Mouse (Mus musculus): ENCODE measurements at regions not wholly inside any gene's neighbourhood (a gene's known extent, or its start where the extent isn't known, plus 50 kb on each side); places are given as distances from the start of the nearest gene placed in this dataset.

DNA sequence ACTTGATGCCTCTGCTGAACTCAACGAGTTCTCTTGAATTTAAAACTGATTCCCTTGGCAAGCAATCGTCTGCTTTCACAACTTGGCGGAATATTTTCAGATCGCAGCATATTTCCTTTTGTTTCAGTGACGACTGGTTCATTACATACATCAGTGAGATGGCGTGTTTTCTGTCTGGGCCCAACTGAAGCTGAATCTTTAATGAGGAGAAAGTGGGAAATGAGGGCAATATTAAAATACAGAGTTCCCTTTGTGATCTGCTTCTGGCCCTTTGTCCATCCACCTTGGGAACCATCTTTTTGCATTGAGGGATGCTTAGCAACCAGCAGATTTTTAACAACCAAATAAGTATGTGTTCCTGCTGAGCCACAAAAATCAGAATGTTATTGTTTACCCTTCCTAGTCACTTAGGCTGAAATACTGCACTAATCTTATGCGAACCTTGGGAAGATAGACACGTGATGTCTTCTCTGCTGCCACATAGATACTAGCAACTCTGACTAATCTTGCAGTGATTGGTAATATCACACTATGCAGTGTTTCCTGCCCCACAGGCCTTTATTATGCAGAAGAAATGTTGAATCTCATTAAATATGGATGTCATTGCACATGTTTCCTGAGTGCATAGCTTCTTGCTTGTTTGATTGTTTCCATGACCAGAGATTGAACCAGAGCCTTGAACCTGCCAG is 267.8 kb upstream of the Atp2b1 start:
- Histone ChIP-seq H3K9ac (replicated peaks) (no peak overlapping the region), H3K4me1 (no peaks in the 10 kb centered on the region; the same call in 1 of the 2 replicates), H3K4me2 (no peak overlapping the region), H3K27ac (replicated peaks) (no peak overlapping the region), H3K4me3 (replicated peaks) (no peak overlapping the region), H3K27me3 (replicated peaks) (no peaks in the 10 kb centered on the region), H3K9me3 (replicated peaks) (no peaks in the 10 kb centered on the region), H3K36me3 (no peaks in the 10 kb centered on the region)
- 65% methylated on average over 8 of the region's 8 CpGs for WGBS
- ATAC-seq (ENCODE audit: low FRiP score), result peak; percentile 53; the same call in 1 of the 2 replicates

DNA sequence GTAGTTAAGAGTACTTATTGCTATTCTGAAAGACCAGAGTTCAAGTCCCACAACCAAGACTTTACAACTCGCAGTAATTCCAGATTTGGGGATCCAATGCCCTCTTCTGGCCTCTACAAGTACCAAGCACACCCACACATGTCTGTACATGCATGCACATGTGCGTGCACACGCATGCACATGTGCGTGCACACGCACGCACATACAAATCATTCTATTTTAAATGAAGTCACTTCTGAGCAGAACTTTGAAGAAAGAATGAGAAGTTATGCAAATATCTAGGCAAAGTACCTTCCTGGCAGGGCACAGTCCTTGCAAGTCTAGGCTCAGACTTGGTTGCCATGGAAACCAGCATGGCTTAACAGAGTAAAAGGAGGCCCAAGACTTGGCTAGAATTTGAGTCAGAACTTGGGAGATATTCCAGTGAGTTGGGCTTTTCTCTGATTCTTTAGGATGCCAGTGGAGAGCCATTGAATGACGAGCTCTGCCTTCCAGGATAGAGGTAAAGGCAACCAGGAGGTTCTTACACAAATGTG is 265.4 kb upstream of the Atp2b1 start:
- no peak for ATAC-seq (ENCODE audit: low FRiP score)
- no peaks in the 10 kb centered on the region for H3K9me3 ChIP-seq (replicated peaks)
- no peak overlapping the region for H3K4me3 ChIP-seq (replicated peaks)
- no peak overlapping the region for H3K27ac ChIP-seq (replicated peaks)
- no peak overlapping the region for H3K4me2 ChIP-seq
- 91% methylated on average over 7 of the region's 7 CpGs for WGBS
- no peak overlapping the region for H3K9ac ChIP-seq (replicated peaks)
- no peaks in the 10 kb centered on the region for H3K36me3 ChIP-seq
- H3K27me3 ChIP-seq (replicated peaks), result no peaks in the 10 kb centered on the region
- H3K4me1 ChIP-seq, result no peaks in the 10 kb centered on the region; the same call in 1 of the 2 replicates

DNA sequence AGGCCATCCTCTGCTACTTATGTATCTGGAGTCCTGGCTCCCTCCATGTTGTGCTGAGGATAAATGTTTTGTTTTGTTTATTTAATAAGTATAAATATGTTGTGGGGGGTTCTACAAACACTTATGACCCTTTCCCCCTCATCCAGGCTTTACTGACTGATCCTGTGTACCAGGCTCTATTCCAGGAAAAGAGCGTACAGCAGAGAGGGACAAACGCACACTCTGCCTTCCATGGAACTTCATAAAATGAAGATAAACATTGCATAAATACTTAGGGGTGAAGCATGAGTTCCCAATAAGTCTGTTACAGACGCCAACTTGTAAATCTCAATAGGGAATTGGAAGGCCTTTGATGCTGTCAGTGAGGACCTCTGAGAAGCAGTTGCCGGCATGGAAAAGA is 263.7 kb upstream of the Atp2b1 start:
- no peak overlapping the region for H3K27ac ChIP-seq (replicated peaks)
- H3K9me3 ChIP-seq (replicated peaks), result no peaks in the 10 kb centered on the region
- no peaks in the 10 kb centered on the region for H3K27me3 ChIP-seq (replicated peaks)
- no peak overlapping the region for H3K9ac ChIP-seq (replicated peaks)
- H3K4me2 ChIP-seq, result no peak overlapping the region
- H3K4me3 ChIP-seq (replicated peaks), result no peak overlapping the region
- no peak for ATAC-seq (ENCODE audit: low FRiP score)
- WGBS, result 90% methylated on average over 4 of the region's 4 CpGs
- H3K4me1 ChIP-seq, result no peaks in the 10 kb centered on the region; the same call in 1 of the 2 replicates
- no peaks in the 10 kb centered on the region for H3K36me3 ChIP-seq

DNA sequence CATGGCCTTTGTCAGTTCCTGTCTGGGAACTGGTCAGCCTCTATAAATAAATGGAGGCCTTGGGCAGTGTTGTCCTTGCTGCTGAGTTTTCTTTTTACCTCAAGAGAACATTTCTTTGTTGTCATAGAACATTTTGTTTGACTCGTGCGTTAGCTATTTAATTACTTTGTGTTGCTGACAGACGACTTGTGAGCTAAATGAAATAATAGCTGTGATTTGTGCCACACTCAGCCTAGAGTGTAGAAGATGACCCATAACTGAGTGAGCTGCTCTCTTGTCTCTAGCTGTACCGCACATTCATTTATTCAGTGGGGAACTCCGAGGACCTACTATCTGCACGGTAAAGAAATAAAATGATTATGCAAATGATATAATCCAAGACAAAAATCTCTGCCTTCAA is 263.1 kb upstream of the Atp2b1 start:
- WGBS, result 81% methylated on average over 6 of the region's 6 CpGs
- Histone ChIP-seq H3K27ac (replicated peaks) (no peak overlapping the region), H3K27me3 (replicated peaks) (no peaks in the 10 kb centered on the region), H3K4me3 (replicated peaks) (no peak overlapping the region), H3K36me3 (no peaks in the 10 kb centered on the region), H3K4me2 (no peak overlapping the region), H3K4me1 (no peaks in the 10 kb centered on the region; the same call in 1 of the 2 replicates), H3K9me3 (replicated peaks) (no peaks in the 10 kb centered on the region), H3K9ac (replicated peaks) (no peak overlapping the region)
- ATAC-seq (ENCODE audit: low FRiP score), result no peak

DNA sequence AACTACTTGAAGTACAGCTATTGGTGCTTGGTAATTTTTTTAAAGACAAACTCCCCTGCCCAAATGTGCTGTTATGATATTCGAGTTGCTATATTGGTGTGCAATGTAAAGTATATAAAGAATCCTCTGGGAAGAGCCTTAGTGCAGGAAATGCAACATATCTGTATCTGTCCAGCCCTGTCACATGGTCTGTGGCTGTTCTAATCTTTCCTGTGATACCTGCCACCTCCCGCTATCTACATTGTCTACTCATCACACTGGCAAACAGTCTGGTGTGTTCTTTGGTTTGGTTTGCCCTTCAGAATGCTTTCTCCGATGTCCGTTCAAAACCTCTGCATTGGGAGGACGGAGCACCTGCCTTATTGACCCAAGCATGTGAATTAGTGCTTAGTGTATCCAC is 262.6 kb upstream of the Atp2b1 start:
- no peaks in the 10 kb centered on the region for H3K27me3 ChIP-seq (replicated peaks)
- 91% methylated on average over 5 of the region's 5 CpGs for WGBS
- ATAC-seq (ENCODE audit: low FRiP score), result no peak

DNA sequence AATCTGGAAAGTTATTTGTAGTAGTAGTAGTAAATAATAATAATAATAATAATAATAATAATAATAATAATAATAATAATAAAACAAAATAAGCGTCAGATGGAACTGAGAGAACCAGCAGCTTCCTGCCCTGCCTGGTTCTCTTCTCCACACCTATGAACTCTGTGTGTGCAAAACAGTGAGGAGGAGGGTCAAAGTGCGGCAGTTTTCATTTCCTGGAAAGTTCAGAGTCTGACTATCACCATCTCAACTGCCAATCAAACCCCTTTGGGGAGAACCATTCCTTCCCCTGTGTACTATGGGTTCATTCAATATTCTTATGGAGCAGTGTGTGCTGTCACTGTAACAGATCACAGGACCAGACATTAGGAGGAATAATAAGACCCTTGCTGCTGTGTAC is 262.1 kb upstream of the Atp2b1 start:
- WGBS, result 93% methylated on average over 2 of the region's 2 CpGs
- no peak overlapping the region for H3K9ac ChIP-seq (replicated peaks)
- no peaks in the 10 kb centered on the region for H3K9me3 ChIP-seq (replicated peaks)
- no peaks in the 10 kb centered on the region for H3K36me3 ChIP-seq
- no peak overlapping the region for H3K4me3 ChIP-seq (replicated peaks)
- no peak overlapping the region for H3K27ac ChIP-seq (replicated peaks)
- H3K27me3 ChIP-seq (replicated peaks), result no peaks in the 10 kb centered on the region
- no peaks in the 10 kb centered on the region for H3K4me1 ChIP-seq
- ATAC-seq (ENCODE audit: low FRiP score), result no peak
- no peak overlapping the region for H3K4me2 ChIP-seq

More for the DNA sequence above, 262.6 kb upstream of the Atp2b1 start:
- Histone ChIP-seq H3K4me2 (no peak overlapping the region), H3K9me3 (replicated peaks) (no peaks in the 10 kb centered on the region), H3K9ac (replicated peaks) (no peak overlapping the region), H3K4me3 (replicated peaks) (no peak overlapping the region), H3K36me3 (no peaks in the 10 kb centered on the region), H3K4me1 (no peaks in the 10 kb centered on the region), H3K27ac (replicated peaks) (no peak overlapping the region)

DNA sequence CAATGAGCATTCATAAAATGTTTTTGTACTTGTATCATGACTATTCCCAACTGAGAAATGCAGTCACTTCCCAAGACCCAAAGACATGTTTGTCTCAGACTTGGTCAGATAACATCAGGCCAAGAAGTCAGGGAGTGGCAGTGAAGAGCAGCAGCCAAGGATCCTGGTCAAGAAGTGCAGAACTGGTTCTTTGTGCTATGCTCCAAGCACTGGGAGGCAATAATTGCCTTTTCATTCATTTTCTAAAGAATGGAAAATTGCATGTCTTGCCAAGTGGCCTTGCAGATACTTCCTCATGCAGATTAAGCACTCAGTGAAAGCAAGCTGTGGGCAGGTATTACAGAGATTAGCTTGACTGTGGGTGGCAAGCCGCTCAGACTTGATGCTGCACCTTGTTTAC is 253.5 kb upstream of the Atp2b1 start:
- Histone ChIP-seq H3K9me3 (replicated peaks) (no peaks in the 10 kb centered on the region), H3K36me3 (no peaks in the 10 kb centered on the region), H3K4me2 (no peak overlapping the region), H3K27me3 (replicated peaks) (no peaks in the 10 kb centered on the region), H3K27ac (replicated peaks) (no peak overlapping the region), H3K9ac (replicated peaks) (no peak overlapping the region), H3K4me3 (replicated peaks) (no peak overlapping the region), H3K4me1 (no peaks in the 10 kb centered on the region)
- no peak for ATAC-seq (ENCODE audit: low FRiP score)
- WGBS, result 75% methylated on average over 1 of the region's 1 CpGs

DNA sequence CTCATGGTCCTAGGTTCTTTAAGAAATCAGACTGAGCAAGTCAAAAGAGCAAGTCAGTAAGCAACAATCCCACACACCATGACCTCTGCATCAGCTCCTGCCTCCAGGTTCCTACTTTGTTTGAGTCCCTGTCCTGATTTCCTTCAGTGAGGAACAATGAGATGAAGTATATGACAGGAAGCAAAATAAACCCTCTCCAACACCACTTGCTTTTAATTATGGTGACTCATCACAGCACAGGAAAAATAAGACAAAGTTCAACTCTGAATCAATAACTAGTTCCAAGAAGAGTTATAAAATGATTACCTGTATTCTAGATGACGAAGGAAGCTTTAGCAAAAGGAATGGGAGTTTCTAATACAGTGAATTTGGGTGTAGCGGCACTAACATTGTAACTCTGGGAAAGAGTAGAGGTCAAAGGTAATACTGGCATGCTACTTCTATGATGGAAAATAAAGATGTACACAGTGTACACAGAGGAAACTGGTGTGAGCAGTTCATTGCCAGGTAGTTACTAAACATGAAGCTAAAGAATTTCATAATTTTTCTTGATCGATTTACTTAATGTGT is 248.2 kb upstream of the Atp2b1 start:
- ATAC-seq (ENCODE audit: low FRiP score), result no peak
- Histone ChIP-seq H3K36me3 (no peaks in the 10 kb centered on the region), H3K27me3 (replicated peaks) (no peaks in the 10 kb centered on the region), H3K9me3 (replicated peaks) (no peaks in the 10 kb centered on the region), H3K27ac (replicated peaks) (no peak overlapping the region), H3K4me3 (replicated peaks) (no peak overlapping the region), H3K9ac (replicated peaks) (no peak overlapping the region), H3K4me1 (no peaks in the 10 kb centered on the region), H3K4me2 (no peak overlapping the region)
- WGBS, result 92% methylated on average over 3 of the region's 3 CpGs

DNA sequence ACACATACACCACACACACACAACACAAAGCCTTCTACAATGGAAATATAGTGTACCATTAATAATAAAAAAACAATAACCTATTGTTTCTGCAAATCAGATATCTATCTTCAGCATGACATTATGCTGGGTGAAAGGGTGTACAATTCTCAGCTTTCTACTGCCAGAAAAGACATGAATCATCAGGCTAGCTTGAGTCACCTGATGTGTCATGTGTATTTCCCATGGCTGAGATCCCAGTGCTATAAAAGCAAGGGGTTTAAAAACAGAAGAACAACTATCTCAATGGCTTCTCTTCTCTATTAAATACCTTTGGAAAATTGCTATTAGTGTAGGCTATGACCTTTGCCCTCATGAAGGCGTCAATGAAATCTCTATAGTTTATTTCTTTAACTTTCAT is 246.5 kb upstream of the Atp2b1 start:
- no peaks in the 10 kb centered on the region for H3K27me3 ChIP-seq (replicated peaks)
- no peak overlapping the region for H3K4me3 ChIP-seq (replicated peaks)
- no peaks in the 10 kb centered on the region for H3K36me3 ChIP-seq
- 84% methylated on average over 1 of the region's 1 CpGs for WGBS
- H3K4me1 ChIP-seq, result no peaks in the 10 kb centered on the region
- ATAC-seq (ENCODE audit: low FRiP score), result no peak
- H3K27ac ChIP-seq (replicated peaks), result no peak overlapping the region
- no peak overlapping the region for H3K4me2 ChIP-seq
- no peaks in the 10 kb centered on the region for H3K9me3 ChIP-seq (replicated peaks)
- no peak overlapping the region for H3K9ac ChIP-seq (replicated peaks)

DNA sequence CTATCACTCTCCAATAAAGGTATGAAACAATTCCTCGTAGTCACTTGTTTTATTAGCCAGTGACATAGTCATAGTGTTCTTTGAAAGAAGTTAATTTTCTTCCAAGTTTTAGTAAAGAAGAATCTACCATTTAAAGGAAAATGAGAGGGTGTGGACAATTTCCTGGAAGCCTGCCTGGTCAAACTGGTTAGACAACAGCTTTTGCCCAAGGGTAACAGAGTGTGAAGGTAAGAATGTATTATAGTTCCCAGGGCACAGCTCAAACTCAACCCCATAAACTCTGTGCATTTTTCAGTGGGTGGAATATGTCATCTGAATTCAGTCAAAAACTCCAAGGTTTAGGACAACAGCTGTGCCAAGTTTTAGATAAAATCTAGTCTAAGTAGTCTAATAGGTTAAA is 240.1 kb upstream of the Atp2b1 start:
- H3K4me2 ChIP-seq, result no peak overlapping the region
- no peaks in the 10 kb centered on the region for H3K36me3 ChIP-seq
- H3K27me3 ChIP-seq (replicated peaks), result no peaks in the 10 kb centered on the region
- H3K4me1 ChIP-seq, result no peaks in the 10 kb centered on the region
- H3K9me3 ChIP-seq (replicated peaks), result no peaks in the 10 kb centered on the region
- H3K9ac ChIP-seq (replicated peaks), result no peak overlapping the region
- no peak overlapping the region for H3K27ac ChIP-seq (replicated peaks)
- 83% methylated on average over 1 of the region's 1 CpGs for WGBS
- no peak for ATAC-seq (ENCODE audit: low FRiP score)
- H3K4me3 ChIP-seq (replicated peaks), result no peak overlapping the region

DNA sequence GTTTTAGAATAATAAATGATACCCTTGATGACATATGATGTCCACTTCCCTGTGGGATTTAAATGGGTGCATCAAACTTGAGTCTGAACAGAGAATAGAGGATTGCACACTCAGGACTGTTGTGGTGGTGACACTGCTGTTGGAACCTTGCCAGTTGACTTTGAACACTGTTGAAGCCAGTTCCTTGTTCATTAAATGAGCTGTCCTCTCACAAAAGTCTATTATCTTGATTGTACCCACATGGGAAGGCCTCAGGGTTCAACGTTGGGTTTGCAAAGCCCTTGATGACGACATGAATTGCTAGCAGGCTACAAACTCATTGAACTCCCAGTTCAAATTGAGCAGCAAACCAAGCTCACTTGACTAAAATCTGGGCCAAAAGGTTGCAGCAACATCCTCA is 237.3 kb upstream of the Atp2b1 start:
- WGBS, result 73% methylated on average over 2 of the region's 2 CpGs
- H3K9me3 ChIP-seq (replicated peaks), result no peaks in the 10 kb centered on the region
- no peak overlapping the region for H3K4me2 ChIP-seq
- H3K27ac ChIP-seq (replicated peaks), result no peak overlapping the region
- no peak overlapping the region for H3K4me3 ChIP-seq (replicated peaks)
- no peaks in the 10 kb centered on the region for H3K36me3 ChIP-seq
- no peak overlapping the region for H3K9ac ChIP-seq (replicated peaks)
- no peak for ATAC-seq (ENCODE audit: low FRiP score)
- H3K4me1 ChIP-seq, result no peaks in the 10 kb centered on the region
- no peaks in the 10 kb centered on the region for H3K27me3 ChIP-seq (replicated peaks)

DNA sequence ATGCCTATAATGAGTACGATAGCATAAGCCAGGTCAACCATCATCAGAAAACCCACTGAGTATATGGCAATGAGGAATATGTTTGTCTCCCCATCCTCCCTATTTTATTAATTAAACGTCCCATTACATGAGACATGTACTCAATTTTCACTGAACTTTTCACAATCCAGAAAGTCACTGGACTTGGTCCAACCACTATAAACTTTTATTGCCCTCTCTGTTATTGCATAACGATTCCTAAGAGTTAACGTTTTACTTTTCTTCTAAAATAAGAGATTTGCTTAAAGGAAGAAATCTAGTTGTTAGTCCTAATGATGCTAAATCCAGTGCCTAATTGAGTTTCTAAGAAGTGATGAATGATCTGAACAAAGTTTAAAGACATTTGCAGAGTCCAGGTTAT is 236.0 kb upstream of the Atp2b1 start:
- 65% methylated on average over 4 of the region's 4 CpGs for WGBS

More for the DNA sequence above, 236.0 kb upstream of the Atp2b1 start:
- H3K27me3 ChIP-seq (replicated peaks), result no peaks in the 10 kb centered on the region
- H3K9ac ChIP-seq (replicated peaks), result no peak overlapping the region
- ATAC-seq (ENCODE audit: low FRiP score), result no peak
- H3K27ac ChIP-seq (replicated peaks), result no peak overlapping the region
- no peaks in the 10 kb centered on the region for H3K9me3 ChIP-seq (replicated peaks)
- H3K4me2 ChIP-seq, result no peak overlapping the region
- no peaks in the 10 kb centered on the region for H3K4me1 ChIP-seq
- H3K4me3 ChIP-seq (replicated peaks), result no peak overlapping the region
- no peaks in the 10 kb centered on the region for H3K36me3 ChIP-seq

Data from neural tube, embryonic 15.5 days (tissue).